Mouse (Mus musculus) forebrain, embryonic 11.5 days (tissue): ENCODE measurements around the gene Rasgrf2. TPM values are rescaled to one million over a fixed set of nuclear protein-coding genes. Genes with fewer than 3 reads are reported as not detected.

Experiments
- ATAC-seq: fragments of 200-750 bp; cut with Nextera tagmentation; replicated peaks from 2 replicates; pipeline ENCODE4 v1.8.0; 2017; ENCODE audit warnings: moderate TSS enrichment; ENCODE audit not compliant: low FRiP score
- DNase-seq: peaks from one replicate; pipeline ENCODE4 v3.0.0-alpha.2; 2017; ENCODE audit warnings: low spot score
- H3K27ac ChIP-seq: fragments of 300-500 bp; sonication (generic); 2 replicates; pipeline ENCODE4 v1.5.1; 2014; ENCODE audit warnings: low read depth, low read length
- H3K27me3 ChIP-seq: fragments of 300-500 bp; sonication (generic); 2 replicates; pipeline ENCODE4 v1.6.1; 2014; ENCODE audit warnings: mild to moderate bottlenecking, low read length, mixed read lengths; ENCODE audit not compliant: control insufficient read depth, insufficient read depth
- H3K36me3 ChIP-seq: fragments of 300-500 bp; sonication (generic); 2 replicates; pipeline ENCODE4 v1.6.1; 2014; ENCODE audit warnings: mild to moderate bottlenecking, low read length, moderate library complexity, mixed read lengths; ENCODE audit not compliant: control insufficient read depth, insufficient read depth
- H3K4me1 ChIP-seq: fragments of 300-500 bp; sonication (generic); replicated peaks from 2 replicates; pipeline ENCODE4 v1.6.1; 2014; ENCODE audit warnings: low read length, mixed read lengths; ENCODE audit not compliant: control insufficient read depth, insufficient read depth
- H3K4me2 ChIP-seq: fragments of 300-500 bp; sonication (generic); 2 replicates; pipeline ENCODE4 v1.6.1; 2014; ENCODE audit warnings: low read depth, mild to moderate bottlenecking, low read length, moderate library complexity, mixed read lengths; ENCODE audit not compliant: severe bottlenecking
- H3K4me3 ChIP-seq: fragments of 300-500 bp; sonication (generic); 2 replicates; pipeline ENCODE4 v1.5.1; 2014; ENCODE audit warnings: low read depth, low read length
- H3K9ac ChIP-seq: fragments of 300-500 bp; sonication (generic); 2 replicates; pipeline ENCODE4 v1.6.1; 2014; ENCODE audit warnings: low read length
- H3K9me3 ChIP-seq: fragments of 300-500 bp; sonication (generic); 2 replicates; pipeline ENCODE4 v1.6.1; 2016; ENCODE audit warnings: low read length, mixed read lengths; ENCODE audit not compliant: control insufficient read depth
- WGBS: fragments of 180-500 bp; shearing (Covaris S2); extraction: QIAGEN DNeasy Blood & Tissue Kit; methylation state at CpG from one replicate; pipeline ENCODE4 v1.1.7; 2014; 5-methylcytosine and 5-hydroxymethylcytosine counted together
- polyA plus RNA-seq: library from polyadenylated mRNA; unstranded; fragments of >200 nt; fragmentation: Nextera tagmentation; extraction: Ambion mirVana; gene quantifications from 2 replicates; pipeline ENCODE4 v1.2.1, GENCODE M21; 2014

Gene Rasgrf2
- polyA plus RNA-seq, 1 experiment from 2014 or later = 0.08 TPM

DNA sequence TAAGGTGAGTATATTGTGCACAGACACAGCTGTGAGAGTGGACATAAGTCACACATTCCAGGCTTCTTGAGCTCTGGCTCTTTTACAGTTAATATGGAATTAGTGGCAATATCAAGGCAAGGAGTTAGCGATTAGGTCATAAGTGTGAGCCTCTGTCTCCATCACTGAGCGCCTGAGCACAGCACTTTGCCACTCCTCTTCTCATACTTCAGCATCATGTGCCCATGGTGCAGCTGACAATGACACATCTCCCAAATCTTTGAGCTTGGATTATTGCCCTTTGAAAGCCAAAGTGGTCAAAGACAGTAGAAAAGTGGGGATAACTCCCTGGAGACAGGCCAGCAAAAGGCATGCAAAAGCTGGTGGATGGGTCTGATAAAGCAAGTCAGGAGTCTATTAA is 175.8 kb downstream of the Rasgrf2 start:
- no peak overlapping the region for H3K4me2 ChIP-seq
- no peak overlapping the region for H3K4me3 ChIP-seq

DNA sequence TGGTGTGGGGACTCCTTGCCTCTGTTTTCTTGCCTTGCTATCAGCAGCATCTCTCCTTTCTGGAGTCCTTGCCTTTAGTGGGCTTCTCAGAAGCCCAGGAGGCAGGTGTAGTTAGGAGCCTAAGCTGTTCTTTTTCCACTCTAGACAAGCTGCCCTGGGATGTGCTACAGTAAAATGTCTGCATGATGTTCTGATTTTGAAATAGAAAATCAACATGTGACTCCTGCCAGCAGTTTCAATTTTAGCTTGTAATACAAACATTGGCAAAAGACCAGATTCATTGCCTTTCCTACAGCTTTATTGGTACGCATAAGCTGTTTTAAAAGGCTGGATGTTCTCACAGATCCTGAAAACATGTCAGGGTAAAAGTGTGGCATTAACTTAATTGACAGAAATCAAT is 176.3 kb downstream of the Rasgrf2 start:
- no peak overlapping the region for H3K4me2 ChIP-seq
- no peaks in the 10 kb centered on the region for H3K9me3 ChIP-seq
- no peaks in the 10 kb centered on the region for H3K4me1 ChIP-seq
- H3K9ac ChIP-seq = no peak overlapping the region
- DNase-seq (no peak), ATAC-seq (no peak)
- H3K36me3 ChIP-seq = no peaks in the 10 kb centered on the region
- H3K27me3 ChIP-seq = no peaks in the 10 kb centered on the region
- H3K27ac ChIP-seq = no peak overlapping the region
- H3K4me3 ChIP-seq = no peak overlapping the region
- 86% methylated on average over 1 of the region's 1 CpGs for WGBS

More for the DNA sequence above, 175.8 kb downstream of the Rasgrf2 start:
- ATAC-seq (no peak), DNase-seq (no peak)
- H3K9me3 ChIP-seq = no peaks in the 10 kb centered on the region
- no peak overlapping the region for H3K9ac ChIP-seq
- H3K4me1 ChIP-seq = no peaks in the 10 kb centered on the region
- 88% methylated on average over 2 of the region's 2 CpGs for WGBS
- no peaks in the 10 kb centered on the region for H3K36me3 ChIP-seq
- no peak overlapping the region for H3K27ac ChIP-seq
- no peaks in the 10 kb centered on the region for H3K27me3 ChIP-seq

- Histone ChIP-seq H3K27ac (no peak overlapping the region), H3K4me2 (no peak overlapping the region), H3K4me1 (no peaks in the 10 kb centered on the region), H3K4me3 (no peak overlapping the region), H3K27me3 (no peaks in the 10 kb centered on the region), H3K9me3 (no peaks in the 10 kb centered on the region), H3K36me3 (no peaks in the 10 kb centered on the region), H3K9ac (no peak overlapping the region)
- ATAC-seq = no peak
- WGBS = 91% methylated on average over 9 of the region's 9 CpGs
- no peak for DNase-seq
Observed at GRCm38 (mm10) chr13:91940113-91940512, 191.3 kb downstream of the Rasgrf2 start.

DNA sequence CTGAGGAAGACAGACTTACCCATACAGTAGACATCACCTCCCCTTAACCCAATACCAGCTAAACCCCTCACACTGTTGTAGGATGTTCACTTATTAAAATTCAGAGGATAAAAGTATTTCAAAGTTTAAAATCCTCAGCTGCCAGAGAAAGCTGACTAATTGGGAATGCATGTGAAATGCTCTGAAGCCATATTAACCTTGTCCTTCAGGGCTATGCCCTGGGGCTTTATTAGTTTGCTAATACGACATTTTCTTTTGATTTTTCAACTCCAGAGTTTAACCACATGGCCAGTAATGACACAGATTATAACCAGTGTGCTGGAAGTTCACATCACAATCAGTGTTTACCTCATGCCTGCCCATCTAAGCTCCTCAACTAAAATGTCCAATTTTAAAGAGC is 192.6 kb downstream of the Rasgrf2 start:
- ATAC-seq = no peak
- Histone ChIP-seq H3K9me3 (no peaks in the 10 kb centered on the region), H3K27me3 (no peaks in the 10 kb centered on the region), H3K4me2 (no peak overlapping the region), H3K9ac (no peak overlapping the region), H3K27ac (no peak overlapping the region), H3K4me1 (no peaks in the 10 kb centered on the region), H3K36me3 (no peaks in the 10 kb centered on the region), H3K4me3 (no peak overlapping the region)
- no peak for DNase-seq
- WGBS = 56% methylated on average over 1 of the region's 1 CpGs

DNA sequence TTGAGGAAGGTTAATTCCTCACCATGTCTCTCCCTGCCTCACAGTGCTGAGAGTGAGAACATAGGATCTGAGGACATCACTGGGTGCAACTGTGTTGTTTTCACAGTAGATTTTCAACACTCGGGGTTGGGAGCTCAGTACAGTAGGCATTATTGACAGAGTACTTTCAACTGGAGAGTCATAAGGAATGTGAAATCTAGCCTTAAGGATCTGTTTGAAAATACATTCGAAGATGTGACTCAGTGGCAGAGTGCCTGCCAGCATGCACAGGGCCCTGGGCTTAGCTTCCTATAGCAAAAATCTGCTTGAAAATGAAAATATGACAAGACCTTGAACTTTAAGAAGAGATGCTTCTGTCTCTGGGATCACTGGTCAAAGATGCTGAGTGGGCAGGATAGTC is 194.2 kb downstream of the Rasgrf2 start:
- Histone ChIP-seq H3K4me1 (no peaks in the 10 kb centered on the region), H3K27me3 (no peaks in the 10 kb centered on the region), H3K4me3 (no peak overlapping the region), H3K9ac (no peak overlapping the region), H3K36me3 (no peaks in the 10 kb centered on the region), H3K27ac (no peak overlapping the region), H3K4me2 (no peak overlapping the region), H3K9me3 (no peaks in the 10 kb centered on the region)
- WGBS = 82% methylated on average over 2 of the region's 2 CpGs
- no peak for ATAC-seq
- DNase-seq = no peak

DNA sequence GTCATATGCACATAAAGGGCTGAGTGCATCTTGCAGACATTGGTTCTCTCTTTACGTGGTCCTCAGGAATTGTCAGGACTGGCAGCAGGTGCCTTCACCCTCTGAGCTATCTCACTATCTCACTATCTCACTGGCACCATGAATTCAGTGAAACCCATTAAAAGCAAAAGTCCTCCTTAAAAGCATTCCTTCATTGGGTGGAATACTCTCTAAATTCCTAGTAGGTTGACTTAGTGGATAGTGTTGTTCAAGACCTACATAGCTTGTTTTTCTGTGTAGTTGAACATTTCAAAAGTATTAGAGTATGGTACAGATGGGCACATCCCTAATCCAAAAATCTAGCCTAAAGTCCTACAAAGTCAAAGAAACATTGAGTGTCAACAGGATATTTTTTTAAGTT is 199.3 kb downstream of the Rasgrf2 start:
- H3K4me3 ChIP-seq = no peak overlapping the region
- WGBS = 88% methylated on average over 1 of the region's 1 CpGs
- H3K4me2 ChIP-seq = no peak overlapping the region
- no peak for ATAC-seq
- H3K9me3 ChIP-seq = no peaks in the 10 kb centered on the region
- H3K4me1 ChIP-seq = no peaks in the 10 kb centered on the region
- H3K27ac ChIP-seq = no peak overlapping the region
- no peak overlapping the region for H3K9ac ChIP-seq
- no peak for DNase-seq
- H3K27me3 ChIP-seq = no peaks in the 10 kb centered on the region
- no peaks in the 10 kb centered on the region for H3K36me3 ChIP-seq

GRCm38 (mm10) chr13:91929943-91930726 is 201.3 kb downstream of the Rasgrf2 start:
- no peak overlapping the region for H3K27ac ChIP-seq
- no peak for ATAC-seq
- H3K9me3 ChIP-seq = no peaks in the 10 kb centered on the region
- no peak for DNase-seq
- H3K4me1 ChIP-seq = no peaks in the 10 kb centered on the region
- 87% methylated on average over 7 of the region's 7 CpGs for WGBS
- no peak overlapping the region for H3K4me2 ChIP-seq
- H3K27me3 ChIP-seq = no peaks in the 10 kb centered on the region
- H3K9ac ChIP-seq = no peak overlapping the region
- no peaks in the 10 kb centered on the region for H3K36me3 ChIP-seq
- no peak overlapping the region for H3K4me3 ChIP-seq

DNA sequence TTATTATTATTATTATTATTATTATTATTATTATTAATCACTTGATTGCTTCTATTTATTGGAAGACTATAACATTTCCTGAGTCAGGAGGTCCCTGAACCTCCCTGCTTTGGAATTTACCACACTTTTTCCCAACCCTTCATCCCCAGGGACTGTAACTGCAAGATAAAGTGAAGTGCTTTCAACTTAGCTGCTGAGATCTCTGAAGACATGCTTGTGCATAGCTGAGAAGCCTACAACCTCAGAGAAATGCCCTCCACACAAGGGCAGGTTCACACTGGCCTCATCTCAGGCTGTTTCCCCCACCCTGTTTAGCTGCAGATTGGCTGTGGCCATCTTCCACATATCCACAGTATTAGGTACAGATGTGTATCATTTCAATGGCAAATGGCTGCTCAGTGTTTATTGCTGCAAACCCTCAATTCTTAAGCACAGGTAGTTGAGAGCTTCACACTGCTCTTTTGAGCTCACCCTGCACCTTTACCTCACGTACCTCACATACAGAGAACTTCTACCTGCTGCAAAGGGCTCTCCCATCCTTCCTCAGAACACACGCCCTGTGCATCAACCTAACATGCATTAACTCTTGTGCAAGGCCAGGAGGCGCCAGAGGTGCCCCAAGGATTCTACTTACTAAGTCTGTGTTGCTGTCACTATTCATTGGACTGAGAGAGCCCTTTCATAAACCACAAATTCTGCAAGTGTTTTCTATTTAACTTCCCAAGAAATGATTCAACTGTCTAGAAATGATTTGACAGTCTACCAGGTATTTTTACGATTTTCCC is 202.7 kb downstream of the Rasgrf2 start:
- WGBS = 73% methylated on average over 4 of the region's 4 CpGs
- ATAC-seq (no peak), DNase-seq (no peak)
- Histone ChIP-seq H3K36me3 (no peaks in the 10 kb centered on the region), H3K4me3 (no peak overlapping the region), H3K27me3 (no peaks in the 10 kb centered on the region), H3K9ac (no peak overlapping the region), H3K4me2 (no peak overlapping the region), H3K9me3 (no peaks in the 10 kb centered on the region), H3K4me1 (no peaks in the 10 kb centered on the region), H3K27ac (no peak overlapping the region)
